Mouse (Mus musculus) c-Kit-positive CD71-positive TER-119-positive erythroid progenitor cells, embryonic 14.5 days (primary cell): ENCODE results near the gene Tas2r136.

ENCODE experiments used
- DNase-seq: peaks from one replicate; pipeline ENCODE4 v3.0.0-alpha.2; 2013; ENCODE audit warnings: low spot score

Gene Tas2r136

DNA sequence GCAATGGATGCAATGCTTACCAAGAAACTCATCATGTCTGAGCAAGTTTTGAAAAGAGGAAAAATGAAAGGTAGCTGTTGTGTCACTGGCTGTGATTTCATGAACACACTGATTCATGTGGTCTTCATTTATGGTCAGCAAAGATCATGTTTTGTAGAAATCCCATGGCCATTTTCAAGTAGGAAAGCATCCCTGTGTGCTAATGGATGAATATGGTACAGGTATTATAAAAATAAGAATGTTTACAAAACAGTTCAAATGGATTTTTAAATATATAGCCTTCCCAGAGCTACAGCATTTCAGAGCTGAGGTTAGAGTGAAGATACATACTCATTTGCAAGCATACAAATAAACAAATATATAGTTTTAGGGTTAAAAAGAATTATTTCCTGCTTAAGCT lies at the start of gene Tas2r136:
TSS of gene Tas2r136 (minus strand) at position 101 of the 400 bp plus-strand sequence.
- DNase-seq, result no peak

DNA sequence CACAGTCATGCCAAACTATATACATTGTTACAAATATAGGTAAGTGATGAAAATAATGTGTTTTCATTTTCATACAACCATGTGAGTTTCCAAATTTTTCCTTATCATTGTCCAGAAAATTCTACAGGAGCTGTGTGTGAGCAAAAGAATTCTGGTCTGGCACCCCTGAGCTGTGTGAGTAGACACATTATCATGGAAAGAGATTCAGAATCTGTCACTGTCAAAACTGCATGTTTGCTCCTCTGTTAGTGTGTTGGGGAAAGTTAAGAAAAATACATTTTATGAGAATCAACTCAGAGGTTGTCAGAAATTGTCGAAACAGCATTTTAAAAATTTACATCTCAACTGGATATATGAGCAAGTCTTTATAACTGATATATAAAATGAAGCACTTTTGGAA lies 24.6 kb upstream of the Tas2r136 start, which contains the start of gene Tas2r117:
TSS of gene Tas2r117 (plus strand) at position 301 of the 400 bp plus-strand sequence.
- DNase-seq, result no peak

DNA sequence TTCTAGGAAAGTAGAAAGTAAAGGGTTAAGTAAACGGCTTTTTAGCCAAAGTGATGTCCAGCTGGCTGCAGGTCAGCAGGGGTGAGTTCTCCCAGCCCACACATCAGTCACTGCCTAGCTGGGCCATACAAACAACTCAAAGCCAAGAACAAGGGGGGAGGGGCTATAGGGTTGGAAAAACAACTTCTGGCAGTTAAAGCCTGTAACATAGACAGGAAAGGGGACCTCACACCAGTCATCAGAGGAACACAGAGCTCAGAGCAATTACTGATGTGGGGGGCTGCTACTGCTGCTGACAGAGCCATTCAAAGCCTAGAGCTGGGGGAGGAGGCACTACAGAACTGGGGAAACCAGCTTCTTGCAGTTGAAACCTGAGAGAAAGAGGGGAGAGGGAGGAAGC lies 17.4 kb upstream of the Tas2r136 start:
- no peak for DNase-seq

DNA sequence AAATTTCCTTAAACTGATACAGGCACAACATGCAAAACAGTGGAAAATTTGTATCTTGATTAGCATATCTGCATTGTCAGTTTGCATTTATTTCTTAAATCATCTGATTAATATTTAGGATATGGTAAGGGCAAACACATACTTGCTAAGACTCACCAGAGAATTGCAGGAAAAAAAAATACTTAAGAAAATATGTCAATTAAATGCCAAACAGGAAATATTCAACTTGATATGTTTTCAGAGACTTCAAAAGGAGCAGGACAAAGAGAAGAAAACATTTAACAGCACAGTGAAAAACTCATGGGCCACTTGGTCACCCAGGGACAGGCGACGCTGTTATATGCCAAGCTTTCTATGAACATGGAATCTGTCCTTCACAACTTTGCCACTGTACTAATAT lies 16.1 kb downstream of the Tas2r136 start, which contains the start of gene Tas2r102:
TSS of gene Tas2r102 (plus strand) at position 301 of the 400 bp plus-strand sequence.
- DNase-seq, result no peak

DNA sequence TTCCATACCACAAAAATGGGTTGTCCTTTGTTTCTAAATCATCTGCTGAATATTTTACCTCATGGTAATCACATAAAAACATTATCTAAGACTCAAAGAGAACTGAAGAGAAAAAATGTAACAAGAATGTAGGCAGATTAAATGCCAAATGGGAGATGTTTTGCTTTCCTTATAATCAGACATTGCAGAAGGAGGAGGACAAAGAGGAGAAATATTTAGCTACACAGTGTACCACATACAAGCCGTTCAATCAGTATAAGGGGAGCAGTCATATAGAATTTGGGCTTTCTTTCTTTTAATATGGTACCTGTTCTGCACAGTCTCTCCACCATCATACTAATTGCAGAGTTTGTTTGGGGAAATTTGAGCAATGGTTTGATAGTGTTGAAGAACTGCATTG lies 23.5 kb downstream of the Tas2r136 start, which contains the start of gene Tas2r124:
TSS of gene Tas2r124 (plus strand) at position 301 of the 400 bp plus-strand sequence.
- DNase-seq, result no peak

DNA sequence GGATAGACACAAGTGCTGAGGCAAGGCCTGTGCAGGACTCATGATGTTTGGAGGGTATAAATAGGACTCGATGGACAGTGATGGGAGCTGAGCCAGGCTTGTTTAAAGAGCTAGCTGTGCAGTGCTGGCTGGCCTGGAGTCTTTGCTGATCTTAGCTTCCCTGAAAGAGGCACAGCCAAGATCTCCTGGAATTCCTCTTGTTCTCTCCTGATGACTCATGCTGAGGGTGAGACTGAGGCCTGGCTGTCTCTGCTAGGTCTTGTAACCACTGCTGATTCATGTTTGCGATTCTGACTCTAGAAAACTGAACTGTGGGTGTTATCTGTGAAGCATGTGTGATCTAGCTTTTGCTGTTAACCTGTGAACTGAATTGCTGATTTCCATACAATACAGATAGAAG lies 27.8 kb downstream of the Tas2r136 start:
- no peak for DNase-seq

DNA sequence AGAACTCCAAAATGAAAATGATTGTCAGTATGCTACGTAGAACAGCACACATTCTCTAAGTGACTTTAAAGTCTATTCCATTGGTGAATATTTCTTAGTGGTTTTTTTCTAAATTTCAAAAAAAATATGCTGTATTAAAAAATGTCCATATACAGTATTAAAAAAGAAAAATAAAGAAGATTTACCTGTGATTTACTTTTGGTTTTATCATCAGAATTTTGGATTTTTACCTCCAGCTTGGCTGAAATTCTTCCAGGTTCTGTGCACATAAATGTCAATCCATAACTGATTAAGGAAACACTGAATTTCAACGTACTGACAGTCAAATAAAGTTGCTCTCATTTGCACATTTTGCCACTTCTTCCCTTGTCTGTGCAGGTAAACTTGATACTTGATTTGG lies 40.0 kb downstream of the Tas2r136 start, which contains the start of gene Tas2r115:
TSS of gene Tas2r115 (minus strand) at position 101 of the 400 bp plus-strand sequence.
- no peak for DNase-seq
